Mouse (Mus musculus) E14TG2a.4 (cell line): ENCODE results near the gene Klk4.

Experiments
- H3K27me3 ChIP-seq: 2 replicates; pipeline ENCODE4 v1.6.1; 2014; ENCODE audit warnings: low read length, control low read depth; ENCODE audit not compliant: insufficient read depth
- H3K36me3 ChIP-seq: 2 replicates; pipeline ENCODE4 v1.6.1; 2014; ENCODE audit warnings: low read length, control low read depth; ENCODE audit not compliant: insufficient read depth
- H3K4me1 ChIP-seq: replicated peaks from 2 replicates; pipeline ENCODE4 v1.6.1; 2014; ENCODE audit warnings: low read depth, low read length, control low read depth
- H3K4me3 ChIP-seq: replicated peaks from 2 replicates; pipeline ENCODE4 v1.5.1; 2014; ENCODE audit warnings: mild to moderate bottlenecking, low read length
- H3K9me3 ChIP-seq: 2 replicates; pipeline ENCODE4 v1.6.1; 2014; ENCODE audit warnings: low read length, control low read depth
- CTCF ChIP-seq: conservative IDR thresholded peaks from 2 replicates; pipeline ENCODE4 v1.5.1; 2014; ENCODE audit warnings: low read length
- NANOG ChIP-seq: IDR thresholded peaks from 2 replicates; pipeline ENCODE4 v1.6.1; 2014; ENCODE audit warnings: borderline replicate concordance, low read length, mixed read lengths
- POU5F1 ChIP-seq: IDR thresholded peaks from 2 replicates; pipeline ENCODE4 v1.6.1; 2014; ENCODE audit warnings: low read length, borderline replicate concordance

Klk4 gene

GRCm38 (mm10) chr7:43921941-43922340 lies 41.0 kb downstream of the Klk4 start:
- TF ChIP-seq CTCF (no peak), POU5F1 (no peak), NANOG (no peak)
- no peaks in the 10 kb centered on the region for H3K36me3 ChIP-seq
- H3K9me3 ChIP-seq = no peaks in the 10 kb centered on the region
- H3K27me3 ChIP-seq = 0 out of 2 replicates have a peak, but pooled peaks cover 16% of the 10 kb centered on the region
- H3K4me3 ChIP-seq = no peak overlapping the region
- H3K4me1 ChIP-seq = peaks cover 6% of the 10 kb centered on the region

DNA sequence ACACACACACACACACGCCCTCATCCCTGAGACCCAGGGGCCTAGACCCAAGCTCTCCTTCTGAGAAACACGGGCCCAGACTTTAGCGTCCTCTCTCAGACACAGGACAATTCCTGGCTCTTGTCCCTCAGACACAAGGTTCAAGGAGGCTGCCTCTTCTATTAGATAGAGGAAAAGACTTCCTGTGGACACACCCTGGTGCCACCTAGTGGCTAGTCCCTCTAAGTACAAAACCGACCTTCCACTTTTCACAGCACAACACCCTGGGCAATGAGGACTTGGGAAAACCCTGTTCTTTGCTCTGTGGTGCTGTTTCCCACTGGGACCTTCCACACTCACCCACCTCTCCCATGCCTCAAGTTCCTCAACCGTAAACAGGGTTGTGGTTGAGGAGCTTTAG lies 45.0 kb downstream of the Klk4 start:
- peak; percentile 21; the same call in 1 of the 2 replicates for TF ChIP-seq CTCF
- TF ChIP-seq POU5F1 = no peak
- Histone ChIP-seq H3K4me3 (no peak overlapping the region), H3K36me3 (no peaks in the 10 kb centered on the region), H3K4me1 (no peaks in the 10 kb centered on the region), H3K9me3 (no peaks in the 10 kb centered on the region), H3K27me3 (0 out of 2 replicates have a peak, but pooled peaks cover 9% of the 10 kb centered on the region)

GRCm38 (mm10) chr7:43928521-43928920 lies 47.6 kb downstream of the Klk4 start:
- H3K9me3 ChIP-seq = 0 out of 2 replicates have a peak, but pooled peaks cover 3% of the 10 kb centered on the region
- TF ChIP-seq NANOG (no peak), CTCF (peak; percentile 41), POU5F1 (no peak)
- no peaks in the 10 kb centered on the region for H3K36me3 ChIP-seq
- H3K4me3 ChIP-seq = no peak overlapping the region
- H3K27me3 ChIP-seq = 0 out of 2 replicates have a peak, but pooled peaks cover 2% of the 10 kb centered on the region
- H3K4me1 ChIP-seq = no peaks in the 10 kb centered on the region

GRCm38 (mm10) chr7:43932337-43932736 lies 51.4 kb downstream of the Klk4 start:
- H3K27me3 ChIP-seq = 0 out of 2 replicates have a peak, but pooled peaks cover 2% of the 10 kb centered on the region

DNA sequence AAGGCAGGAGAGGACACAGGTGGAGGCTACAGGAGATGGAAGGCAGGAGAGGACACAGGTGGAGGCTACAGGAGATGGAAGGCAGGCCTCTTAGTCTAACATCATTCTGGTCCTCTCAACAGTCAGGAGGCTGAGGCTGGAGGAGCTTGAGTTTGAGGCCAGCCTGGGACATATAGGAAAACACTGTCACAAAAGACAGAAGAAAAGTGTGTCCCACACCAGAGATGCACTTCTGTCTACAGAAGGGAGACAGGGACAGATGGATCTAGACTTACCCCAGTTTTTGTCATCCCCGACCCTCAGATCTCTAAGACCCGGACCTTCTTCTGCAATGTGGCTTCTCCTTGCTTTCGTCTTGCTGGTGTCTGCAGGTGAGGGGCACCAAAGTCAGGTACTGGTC lies 52.5 kb downstream of the Klk4 start, which contains the start of gene Klk15:
Gene Klk15, plus strand, starts transcription at position 301 of the 400 bp plus-strand sequence.
- no peaks in the 10 kb centered on the region for H3K27me3 ChIP-seq
- TF ChIP-seq POU5F1 = no peak
- no peak for TF ChIP-seq NANOG
- TF ChIP-seq CTCF = no peak
- H3K9me3 ChIP-seq = 0 out of 2 replicates have a peak, but pooled peaks cover 3% of the 10 kb centered on the region
- H3K36me3 ChIP-seq = no peaks in the 10 kb centered on the region
- no peak within 1 kb of the TSS for H3K4me3 ChIP-seq
- H3K4me1 ChIP-seq = no peaks in the 10 kb centered on the region

More at GRCm38 (mm10) chr7:43932337-43932736, 51.4 kb downstream of the Klk4 start:
- no peaks in the 10 kb centered on the region for H3K4me1 ChIP-seq
- H3K4me3 ChIP-seq = no peak overlapping the region
- no peaks in the 10 kb centered on the region for H3K36me3 ChIP-seq
- 0 out of 2 replicates have a peak, but pooled peaks cover 3% of the 10 kb centered on the region for H3K9me3 ChIP-seq
- TF ChIP-seq POU5F1 = no peak
- no peak for TF ChIP-seq CTCF
- TF ChIP-seq NANOG = no peak

DNA sequence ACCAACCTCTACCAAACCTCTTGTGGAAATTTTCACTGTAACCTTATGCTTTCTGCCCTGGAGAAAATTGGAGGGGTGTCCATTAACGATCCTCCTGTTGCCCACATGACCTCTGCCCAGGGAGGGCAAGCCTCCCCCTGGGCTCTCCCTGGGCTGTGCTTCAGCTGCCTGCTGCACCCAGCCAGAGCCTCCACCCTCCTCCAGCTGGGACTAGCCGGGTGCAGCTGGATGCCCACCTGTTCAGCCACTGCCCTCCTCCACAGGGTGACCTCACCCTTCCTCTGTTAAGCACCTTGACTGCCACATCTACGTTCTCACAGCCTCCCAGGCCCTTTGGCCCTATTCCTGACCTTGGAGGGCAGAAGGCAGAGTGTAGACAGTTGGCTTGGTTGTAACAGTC lies 53.8 kb downstream of the Klk4 start:
- peaks cover 12% of the 10 kb centered on the region for H3K9me3 ChIP-seq
- H3K4me1 ChIP-seq = no peaks in the 10 kb centered on the region
- H3K36me3 ChIP-seq = no peaks in the 10 kb centered on the region
- 0 out of 2 replicates have a peak, but pooled peaks cover 3% of the 10 kb centered on the region for H3K27me3 ChIP-seq
- TF ChIP-seq CTCF (no peak), NANOG (no peak), POU5F1 (no peak)
- H3K4me3 ChIP-seq = no peak overlapping the region
